Mouse (Mus musculus) adrenal gland, adult 8-10 months (tissue): ENCODE data around the gene Acot9. TPM values are rescaled to one million over a fixed set of nuclear protein-coding genes. Genes with fewer than 3 reads are reported as not detected.

Source experiments
- DNase-seq: peaks from one replicate; pipeline ENCODE4 v3.0.0; 2022
- total RNA-seq, 4 experiments: library from RNA; stranded (reverse); gene quantifications; 2 replicates each; pipeline ENCODE4 v1.2.4; 2022

The Acot9 gene
- 10 to 100 TPM; 46.2 to 52.9 (median 49.2) TPM for total RNA-seq

DNA sequence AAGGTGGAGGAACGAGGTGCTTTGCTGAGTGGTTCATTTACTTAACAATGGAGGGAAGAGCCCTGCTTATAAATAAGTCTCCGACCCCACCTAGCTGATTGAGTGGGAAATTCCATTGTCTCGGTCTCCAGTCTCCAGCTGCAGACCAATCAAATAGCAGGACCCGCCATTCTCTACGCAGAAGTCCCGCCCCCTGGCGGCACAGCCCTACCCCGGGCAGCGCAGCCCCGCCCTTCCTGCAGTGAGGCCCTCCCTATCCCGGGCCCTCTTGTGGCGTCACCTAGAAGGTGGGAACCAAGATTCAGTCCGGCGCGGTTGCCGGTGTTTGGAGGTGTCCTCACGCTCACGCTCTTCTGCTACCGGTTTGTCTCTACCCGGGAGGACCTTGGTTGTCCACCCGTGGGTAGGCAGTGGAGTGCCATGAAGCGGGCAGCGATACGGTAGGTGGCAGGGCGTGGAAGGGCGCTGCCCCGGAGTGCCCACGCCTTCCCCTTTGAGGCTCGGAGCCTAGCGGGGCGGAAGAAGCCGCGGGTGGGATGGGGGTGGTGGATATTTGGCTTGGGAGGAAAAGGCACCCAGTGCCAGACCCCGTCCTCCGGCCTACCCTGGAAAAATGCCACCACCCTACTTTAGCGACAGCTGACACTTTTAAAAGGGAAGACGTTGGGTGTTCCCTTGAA, at the start of gene Acot9:
Acot9 (plus strand) TSS at position 209 of the 680 bp plus-strand sequence.
- DNase-seq, result peak; percentile 89

- DNase-seq, result no peak
Observed at GRCm38 (mm10) chrX:155214291-155215136, 47.7 kb upstream of the Acot9 start.

- DNase-seq, result peak; percentile 21
Observed at GRCm38 (mm10) chrX:155215501-155216248, 46.6 kb upstream of the Acot9 start.

DNA sequence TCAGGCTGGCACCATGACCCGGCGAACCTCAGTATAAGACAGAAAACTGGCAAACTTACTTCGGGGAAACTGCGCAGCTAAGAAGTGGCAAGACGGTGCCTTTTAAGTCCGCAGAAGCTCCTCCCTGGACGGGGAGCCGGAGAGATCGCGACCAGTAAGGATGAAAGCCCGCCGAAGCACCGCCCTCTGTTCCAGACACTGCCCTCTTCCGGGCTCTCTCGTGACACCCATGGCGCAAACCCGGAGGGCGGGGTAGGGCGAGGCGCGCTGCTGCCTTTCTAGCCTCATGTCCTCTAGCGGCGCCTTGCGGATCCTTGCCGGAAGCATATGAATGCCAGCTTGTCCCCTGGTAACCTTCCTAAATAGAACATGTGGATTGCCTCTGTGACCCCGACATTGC, 46.0 kb upstream of the Acot9 start, which contains the start of gene Sat1:
Sat1 (minus strand) TSS at position 179 of the 400 bp plus-strand sequence.
- peak; percentile 94 for DNase-seq

DNA sequence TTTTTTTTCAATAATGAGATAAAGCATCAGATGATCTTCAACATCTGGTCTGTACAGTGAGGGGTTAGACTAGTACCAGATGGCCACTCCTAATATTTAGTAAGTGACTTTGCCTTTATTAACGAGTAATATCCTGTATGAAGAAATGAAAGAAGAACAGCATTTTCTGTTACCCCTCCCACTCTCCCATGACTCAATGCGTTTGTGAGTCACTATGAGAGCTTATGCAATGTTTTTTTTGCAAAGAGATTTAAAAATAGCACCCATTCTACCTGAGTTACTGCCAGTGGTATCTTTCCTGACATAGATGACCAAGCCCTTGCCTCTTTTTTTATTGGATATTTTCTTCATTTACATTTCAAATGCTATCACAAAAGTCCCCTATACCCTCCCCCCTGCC, 44.0 kb upstream of the Acot9 start:
- DNase-seq, result no peak

- no peak for DNase-seq
Observed at GRCm38 (mm10) chrX:155256856-155257255, 5.4 kb upstream of the Acot9 start.

DNA sequence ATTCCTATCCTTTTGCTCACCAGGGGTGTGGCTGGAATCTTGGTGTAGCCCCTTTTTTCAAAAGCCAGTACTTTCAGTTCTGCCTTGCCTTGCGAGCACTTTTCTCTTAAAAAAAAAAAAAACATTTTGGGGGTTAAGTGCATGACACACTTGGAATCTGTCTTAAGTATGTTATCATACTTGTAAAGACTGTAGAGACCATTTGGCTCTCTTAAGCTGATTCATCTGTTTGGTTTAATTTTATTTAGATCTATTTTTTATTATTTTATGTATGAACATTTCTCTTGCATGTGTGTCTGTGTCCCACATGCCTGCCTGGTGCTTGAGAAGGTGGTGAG, 641 bp downstream of the Acot9 start:
- no peak for DNase-seq

DNA sequence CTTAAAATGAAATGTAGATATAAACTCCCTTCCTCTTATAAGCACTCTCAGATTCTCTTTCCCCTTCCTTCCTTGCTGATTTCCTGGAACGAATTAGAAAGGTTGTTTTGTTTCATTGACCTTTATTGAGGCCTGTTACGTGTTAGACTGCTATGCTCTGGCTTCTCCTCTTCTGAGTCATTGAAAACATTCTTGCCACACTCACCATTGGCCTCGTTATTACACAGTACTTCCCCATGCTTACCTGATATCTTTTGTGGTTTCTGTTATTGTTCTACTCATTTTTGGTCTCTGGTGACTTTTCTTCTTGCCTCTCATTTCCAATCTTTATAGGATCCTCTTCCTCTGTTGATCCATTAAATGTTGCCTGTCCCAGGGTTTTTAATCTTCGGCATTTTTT, 16.2 kb downstream of the Acot9 start:
- DNase-seq, result no peak

GRCm38 (mm10) chrX:155280427-155281044, 18.3 kb downstream of the Acot9 start:
- DNase-seq, result no peak

- DNase-seq, result no peak
Observed at GRCm38 (mm10) chrX:155306390-155306789, 44.1 kb downstream of the Acot9 start.

- DNase-seq, result no peak
Observed at GRCm38 (mm10) chrX:155318005-155318404, 55.8 kb downstream of the Acot9 start.

GRCm38 (mm10) chrX:155337567-155337904, 75.3 kb downstream of the Acot9 start:
- DNase-seq, result no peak

GRCm38 (mm10) chrX:155337905-155338721, 75.9 kb downstream of the Acot9 start:
- peak; percentile 53 for DNase-seq

- DNase-seq, result no peak
Observed at GRCm38 (mm10) chrX:155340654-155341053, 78.4 kb downstream of the Acot9 start, which contains the start of gene Prdx4. Prdx4 (minus strand) TSS chrX:155340754.

DNA sequence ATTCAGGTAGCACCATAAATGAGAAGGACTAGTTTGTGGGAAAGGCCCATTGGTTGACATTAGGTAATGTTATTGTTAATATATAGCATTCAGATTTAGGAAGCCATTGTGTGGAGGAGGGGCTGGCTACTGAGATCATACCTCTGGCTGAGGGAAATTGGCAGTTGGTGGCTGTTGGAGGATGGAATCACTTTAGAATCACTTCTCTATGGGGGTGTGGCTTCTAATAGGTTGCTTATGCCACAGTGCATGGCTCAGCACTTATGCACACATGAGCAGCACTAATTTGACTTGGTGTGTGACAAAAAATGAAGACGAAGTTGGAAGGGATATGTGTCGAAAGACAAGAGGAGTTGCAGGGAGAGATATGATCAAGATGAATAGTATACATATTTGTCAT, 84.0 kb downstream of the Acot9 start:
- no peak for DNase-seq

Other genes with a start within 250 kb of the Acot9 start
- gene Magea5, start 199.3 kb upstream of the Acot9 start, total RNA-seq, result not detected
- not detected for gene Magea1, start 172.7 kb upstream of the Acot9 start, total RNA-seq
- not detected for gene Magea2, start 168.8 kb upstream of the Acot9 start, total RNA-seq
- gene Cldn34b2, start 134.0 kb upstream of the Acot9 start, total RNA-seq, result not detected
- 100 to 1,000 TPM; 112 to 145 (median 136) TPM for gene Sat1, start 46.0 kb upstream of the Acot9 start, total RNA-seq
- 10 to 100 TPM; 23.2 to 31.9 (median 28.9) TPM for gene Prdx4, start 78.3 kb downstream of the Acot9 start, total RNA-seq